Comparison of ENCODE assay signal across 20 mouse cellular contexts in the genomic region with DNA sequence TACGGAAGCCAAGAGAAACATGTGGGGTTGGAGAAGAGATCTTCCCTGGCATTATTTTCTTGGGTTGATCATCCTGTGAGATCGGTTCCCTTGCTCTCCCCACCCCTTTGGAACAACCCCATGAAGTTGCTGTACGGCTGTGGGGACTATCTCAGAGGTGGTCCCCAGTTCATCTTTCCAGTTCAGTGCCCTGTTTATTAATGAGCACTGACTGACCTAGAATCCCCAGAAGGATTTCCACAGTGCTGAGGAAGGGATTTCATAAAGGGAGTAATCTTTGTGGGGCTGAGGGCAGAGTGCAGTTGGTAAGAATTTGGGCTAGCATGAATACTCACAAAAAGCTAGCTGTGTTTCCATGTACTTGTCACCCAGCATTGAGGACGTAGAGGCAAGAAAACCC. TPM values are rescaled to one million over a fixed set of nuclear protein-coding genes. Genes with fewer than 3 reads are reported as not detected.
DNase-seq lines count a peak whose midpoint lies in the region; ATAC-seq and TF ChIP-seq lines count a peak whose summit lies in the region.
"Had no signal": no experiment of that assay in that cellular context is flagged by ENCODE, and none has a peak within 500 bp of the region (broad histone marks: within the 10 kb centered on the region; RNA-seq: fewer than 3 reads in every experiment).

No protein-coding gene starts in this region.

- H3K27me3 ChIP-seq in kidney, embryonic 15.5 days: no peaks in the 10 kb centered on the region
- H3K27me3 ChIP-seq in liver, embryonic 16.5 days (ENCODE audit: control insufficient read depth, insufficient read depth, low read depth, low read length): no peaks in the 10 kb centered on the region
- no peaks in the 10 kb centered on the region for H3K27me3 ChIP-seq in liver, embryonic 11.5 days (replicated peaks; ENCODE audit: control insufficient read depth, insufficient read depth, low read length)
- H3K27me3 ChIP-seq in stomach, postnatal 0 days (ENCODE audit: control insufficient read depth, insufficient read depth, low read length): no peaks in the 10 kb centered on the region
- no peaks in the 10 kb centered on the region for H3K27me3 ChIP-seq in midbrain, embryonic 16.5 days (ENCODE audit: control insufficient read depth, insufficient read depth, low read depth, low read length)
- H3K27me3 ChIP-seq: CH12.LX; embryonic facial prominence, embryonic 12.5 days; forebrain, embryonic 15.5 days; Patski had no signal

- TF ChIP-seq CTCF in stomach, postnatal 0 days (IDR thresholded peaks at IDR 0.05; ENCODE audit: low read depth): no peak

- H3K27ac ChIP-seq in kidney, embryonic 15.5 days: no peak overlapping the region
- no peak overlapping the region for H3K27ac ChIP-seq in liver, embryonic 16.5 days (ENCODE audit: low read length)
- H3K27ac ChIP-seq in liver, embryonic 11.5 days (ENCODE audit: low read depth, low read length): no peak overlapping the region
- no peak overlapping the region for H3K27ac ChIP-seq in stomach, postnatal 0 days (replicated peaks)
- no peak overlapping the region for H3K27ac ChIP-seq in midbrain, embryonic 16.5 days (ENCODE audit: low read length)
- H3K27ac ChIP-seq: embryonic facial prominence, embryonic 12.5 days; forebrain, embryonic 15.5 days; heart, adult 2 months; hindbrain, embryonic 10.5 days had no signal

- peaks cover 6% of the 10 kb centered on the region; the same call in 1 of the 2 replicates for H3K4me1 ChIP-seq in kidney, embryonic 15.5 days
- H3K4me1 ChIP-seq in liver, embryonic 16.5 days (ENCODE audit: control insufficient read depth, low read depth, low read length): no peaks in the 10 kb centered on the region
- no peaks in the 10 kb centered on the region for H3K4me1 ChIP-seq in liver, embryonic 11.5 days (replicated peaks; ENCODE audit: control insufficient read depth, insufficient read depth, low read length)
- no peaks in the 10 kb centered on the region for H3K4me1 ChIP-seq in stomach, postnatal 0 days (replicated peaks; ENCODE audit: control insufficient read depth, insufficient read depth)
- H3K4me1 ChIP-seq in midbrain, embryonic 16.5 days (ENCODE audit: control insufficient read depth, insufficient read depth, low read length): peaks cover 3% of the 10 kb centered on the region; the same call in 1 of the 2 replicates
- H3K4me1 ChIP-seq: forebrain, embryonic 15.5 days; hindbrain, embryonic 10.5 days had no signal

- H3K36me3 ChIP-seq in kidney, embryonic 15.5 days: no peaks in the 10 kb centered on the region
- no peaks in the 10 kb centered on the region for H3K36me3 ChIP-seq in liver, embryonic 16.5 days (ENCODE audit: control insufficient read depth, insufficient read depth)
- H3K36me3 ChIP-seq in liver, embryonic 11.5 days (ENCODE audit: control insufficient read depth, insufficient read depth, low read length): no peaks in the 10 kb centered on the region
- no peaks in the 10 kb centered on the region for H3K36me3 ChIP-seq in stomach, postnatal 0 days (ENCODE audit: control insufficient read depth, insufficient read depth, low read length)
- H3K36me3 ChIP-seq in midbrain, embryonic 16.5 days (ENCODE audit: control insufficient read depth, insufficient read depth, low read length): no peaks in the 10 kb centered on the region
- H3K36me3 ChIP-seq: embryonic facial prominence, embryonic 12.5 days; forebrain, embryonic 15.5 days; hindbrain, embryonic 10.5 days had no signal

- H3K4me3 ChIP-seq in kidney, embryonic 15.5 days (replicated peaks): no peak overlapping the region
- no peak overlapping the region for H3K4me3 ChIP-seq in liver, embryonic 16.5 days (ENCODE audit: low read depth, low read length)
- H3K4me3 ChIP-seq in liver, embryonic 11.5 days (ENCODE audit: low read depth, low read length): no peak overlapping the region
- no peak overlapping the region for H3K4me3 ChIP-seq in stomach, postnatal 0 days (ENCODE audit: low read depth, low read length)
- no peak overlapping the region for H3K4me3 ChIP-seq in midbrain, embryonic 16.5 days (ENCODE audit: low read depth, low read length)
- H3K4me3 ChIP-seq: embryonic facial prominence, embryonic 12.5 days; forebrain, embryonic 15.5 days; heart, adult 2 months; hindbrain, embryonic 10.5 days had no signal

- no peak overlapping the region for H3K9ac ChIP-seq in kidney, embryonic 15.5 days
- H3K9ac ChIP-seq in liver, embryonic 16.5 days (ENCODE audit: low read depth, low read length): no peak overlapping the region
- H3K9ac ChIP-seq in liver, embryonic 11.5 days (ENCODE audit: low read depth, low read length): no peak overlapping the region
- H3K9ac ChIP-seq in stomach, postnatal 0 days (ENCODE audit: low read length): no peak overlapping the region
- H3K9ac ChIP-seq in midbrain, embryonic 16.5 days (ENCODE audit: low read depth, low read length): no peak overlapping the region
- H3K9ac ChIP-seq: embryonic facial prominence, embryonic 12.5 days; forebrain, embryonic 15.5 days had no signal

- DNase-seq in kidney, adult 8-10 months: peak; percentile 48 to 69
- DNase-seq in liver, embryonic 11.5 days (ENCODE audit: low spot score): no peak
- peak; percentile 40 to 45 for DNase-seq in kidney, postnatal 25 days
- DNase-seq in stomach, postnatal 0 days (ENCODE audit: low spot score): no peak
- DNase-seq: adrenal gland, postnatal 14 days; cerebellum, adult 11-12 months; cerebellum, adult 9-10 months; cerebellum, postnatal 25 days; gastrocnemius, postnatal 10 days; heart, adult 2 months had no signal

- no peak for TF ChIP-seq EP300 in stomach, postnatal 0 days (optimal IDR thresholded peaks at IDR 0.05)

- H3K9me3 ChIP-seq in kidney, embryonic 15.5 days (replicated peaks): no peaks in the 10 kb centered on the region
- H3K9me3 ChIP-seq in liver, embryonic 16.5 days (replicated peaks; ENCODE audit: control insufficient read depth, low read length): no peaks in the 10 kb centered on the region
- H3K9me3 ChIP-seq in liver, embryonic 11.5 days (ENCODE audit: control insufficient read depth, low read length): no peaks in the 10 kb centered on the region
- H3K9me3 ChIP-seq in stomach, postnatal 0 days (ENCODE audit: control insufficient read depth, low read length): no peaks in the 10 kb centered on the region
- no peaks in the 10 kb centered on the region for H3K9me3 ChIP-seq in midbrain, embryonic 16.5 days (replicated peaks; ENCODE audit: control insufficient read depth, low read length, poor library complexity, severe bottlenecking)
- H3K9me3 ChIP-seq: embryonic facial prominence, embryonic 12.5 days; forebrain, embryonic 15.5 days; hindbrain, embryonic 10.5 days had no signal

- ATAC-seq in kidney, embryonic 15.5 days (replicated peaks; ENCODE audit: low FRiP score): no peak
- no peak for ATAC-seq in liver, embryonic 16.5 days (ENCODE audit: low read depth)
- ATAC-seq in liver, embryonic 11.5 days (replicated peaks; ENCODE audit: low FRiP score): no peak
- ATAC-seq in stomach, postnatal 0 days (ENCODE audit: low FRiP score, low TSS enrichment): no peak
- ATAC-seq in midbrain, embryonic 16.5 days: no peak
- ATAC-seq: activated CD4-positive, CD25-positive, alpha-beta regulatory T cell, adult 4 months; forebrain, embryonic 15.5 days; Patski had no signal

- H3K4me2 ChIP-seq in kidney, embryonic 15.5 days: no peak overlapping the region
- H3K4me2 ChIP-seq in liver, embryonic 16.5 days (ENCODE audit: low read depth, low read length): peak overlapping the region; percentile 24; the same call in 1 of the 2 replicates
- H3K4me2 ChIP-seq in liver, embryonic 11.5 days: no peak overlapping the region
- peak overlapping the region; percentile 39 for H3K4me2 ChIP-seq in stomach, postnatal 0 days (replicated peaks; ENCODE audit: low read depth)
- no peak overlapping the region for H3K4me2 ChIP-seq in midbrain, embryonic 16.5 days (ENCODE audit: low read length)
- H3K4me2 ChIP-seq: embryonic facial prominence, embryonic 12.5 days; forebrain, embryonic 15.5 days; heart, embryonic 11.5 days had no signal

- 69% methylated on average over 4 of the region's 4 CpGs for WGBS in kidney, embryonic 15.5 days
- WGBS in liver, embryonic 16.5 days (ENCODE audit: insufficient replicate concordance): 63% methylated on average over 4 of the region's 4 CpGs
- WGBS in liver, embryonic 11.5 days: 77% methylated on average over 4 of the region's 4 CpGs
- WGBS in stomach, postnatal 0 days: 71% methylated on average over 4 of the region's 4 CpGs
- WGBS in midbrain, embryonic 16.5 days: 71% methylated on average over 4 of the region's 4 CpGs

RNA-seq across cellular contexts. Expression of a gene that starts 1.7 kb away (rescaled TPM):
- polyA plus RNA-seq in kidney, embryonic 15.5 days (2015; fragmentation: Nextera tagmentation; extraction: Ambion mirVana): 21.8 and 24.9 TPM in 2 replicates
- 15.7 and 19.6 TPM in 2 replicates for polyA plus RNA-seq in liver, embryonic 16.5 days (2015; fragmentation: Nextera tagmentation; extraction: Ambion mirVana)
- polyA plus RNA-seq in liver, embryonic 11.5 days (2014; fragmentation: Nextera tagmentation; extraction: Ambion mirVana): 16.1 and 17.4 TPM in 2 replicates
- polyA plus RNA-seq in stomach, postnatal 0 days (2015; fragmentation: Nextera tagmentation; extraction: Ambion mirVana): 27.1 and 34.4 TPM in 2 replicates
- polyA plus RNA-seq in midbrain, embryonic 16.5 days (2015; fragmentation: Nextera tagmentation; extraction: Ambion mirVana): 16.9 TPM in 2 replicates
- polyA plus RNA-seq: activated CD4-positive, CD25-positive, alpha-beta regulatory T cell, adult 4 months had no signal

RNA-seq across cellular contexts. Expression of a gene that starts 59.9 kb away (rescaled TPM):
- 2.0 and 2.2 TPM in 2 replicates for polyA plus RNA-seq in kidney, embryonic 15.5 days (2015; fragmentation: Nextera tagmentation; extraction: Ambion mirVana)
- 0.44 and 0.47 TPM in 2 replicates for polyA plus RNA-seq in liver, embryonic 16.5 days (2015; fragmentation: Nextera tagmentation; extraction: Ambion mirVana)
- polyA plus RNA-seq in liver, embryonic 11.5 days (2014; fragmentation: Nextera tagmentation; extraction: Ambion mirVana): 1.1 and 1.6 TPM in 2 replicates
- 1.2 and 1.5 TPM in 2 replicates for polyA plus RNA-seq in stomach, postnatal 0 days (2015; fragmentation: Nextera tagmentation; extraction: Ambion mirVana)
- polyA plus RNA-seq in midbrain, embryonic 16.5 days (2015; fragmentation: Nextera tagmentation; extraction: Ambion mirVana): 1.3 and 1.5 TPM in 2 replicates
- polyA plus RNA-seq: activated CD4-positive, CD25-positive, alpha-beta regulatory T cell, adult 4 months had no signal

Comparison
In these comparisons a context has a peak if more than half of its experiments do, and no peak if none do; other contexts are left out.
1. H3K4me2 ChIP-seq: peak in liver, embryonic 16.5 days (single experiment) and stomach, postnatal 0 days (single experiment); none in kidney, embryonic 15.5 days (single experiment), liver, embryonic 11.5 days (single experiment) and midbrain, embryonic 16.5 days (single experiment).
2. DNase-seq: peak in kidney, adult 8-10 months (2 of 2) and kidney, postnatal 25 days (2 of 2); none in liver, embryonic 11.5 days (single experiment) and stomach, postnatal 0 days (single experiment).